Mouse (Mus musculus) left cerebral cortex, postnatal 10 days (tissue): Measurements from ENCODE around the gene Fbxo6. TPM values are rescaled to one million over a fixed set of nuclear protein-coding genes. Genes with fewer than 3 reads are reported as not detected.
A peak's percentile ranks its signal among the peaks of the same experiment; 100 is the strongest.
"Not testable (repeated sequence)": the region's sequence is repeated elsewhere in the genome, so short reads cannot be mapped to it uniquely, and the experiment has no call there.

Experiments used
- DNase-seq, 2 experiments: peaks; one replicate each; pipeline ENCODE4 v3.0.0; 2021 to 2022; ENCODE audit warnings: low spot score in 2 of 2, mixed read lengths in 1 of 2; ENCODE audit errors: extremely low spot score in 1 of 2
- intact Hi-C: fragments of 180-260 bp; cut with DNase I; formaldehyde crosslinking; loops from one replicate; pipeline ENCODE4 v1.15.1; 2025
- total RNA-seq, 2 experiments: library from RNA; stranded (reverse); gene quantifications; 2 replicates each; pipeline ENCODE4 v1.2.3; 2021

The Fbxo6 gene
- 10 to 100 TPM; 23.5 to 28.1 TPM for total RNA-seq

DNA sequence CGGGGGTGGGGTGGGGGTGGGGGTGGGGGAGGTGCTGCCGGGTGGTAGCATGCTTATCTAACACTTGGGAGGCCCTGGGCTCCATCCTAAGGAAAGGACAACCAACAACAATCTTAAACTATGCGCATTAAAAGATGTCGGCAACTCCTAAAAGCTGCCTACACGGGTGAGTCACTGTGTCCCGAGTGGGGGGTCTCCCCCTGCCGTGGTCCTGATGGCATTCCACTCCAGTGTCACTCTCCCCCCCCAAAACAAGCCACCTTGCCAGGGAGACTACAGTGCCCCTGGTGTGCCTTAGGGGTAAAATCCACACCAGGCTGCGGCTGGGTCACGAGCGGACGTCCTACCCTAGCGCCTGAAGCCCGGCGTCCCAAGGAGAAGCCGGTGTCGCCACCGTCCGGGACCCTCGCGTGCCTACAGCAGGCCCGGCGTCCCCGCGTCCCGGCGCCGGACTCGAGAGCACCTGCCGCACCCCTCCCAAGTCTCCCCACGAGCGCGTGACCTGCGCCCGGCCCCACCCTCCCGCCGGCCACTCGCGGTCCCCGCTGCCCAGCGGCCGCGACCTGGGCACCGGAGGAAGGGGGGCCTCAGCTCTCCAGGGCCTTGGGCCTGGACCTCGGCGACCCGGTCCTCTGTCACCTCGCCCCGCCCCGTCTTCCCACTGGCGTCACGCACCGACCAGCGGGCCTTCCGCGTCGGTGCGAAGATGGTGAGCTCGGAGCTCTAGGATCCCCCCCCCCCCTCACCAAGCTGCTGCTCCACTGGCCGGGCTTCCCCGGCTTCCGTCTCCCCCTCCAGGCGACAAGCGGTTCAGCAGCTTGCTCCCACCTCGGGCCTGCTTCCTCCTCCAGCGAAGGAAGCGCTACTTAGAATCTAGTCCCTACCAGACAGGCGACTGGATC, at the start of gene Fbxo6:
Gene Fbxo6 (minus strand): TSS at position 874 of the 902 bp plus-strand sequence.
- intact Hi-C loops, result loop anchor here (5.0 kb wide), 1 partner anchor 34 kb away; no protein-coding TSS in a partner anchor
- peak; percentile 84 to 94 for DNase-seq

DNA sequence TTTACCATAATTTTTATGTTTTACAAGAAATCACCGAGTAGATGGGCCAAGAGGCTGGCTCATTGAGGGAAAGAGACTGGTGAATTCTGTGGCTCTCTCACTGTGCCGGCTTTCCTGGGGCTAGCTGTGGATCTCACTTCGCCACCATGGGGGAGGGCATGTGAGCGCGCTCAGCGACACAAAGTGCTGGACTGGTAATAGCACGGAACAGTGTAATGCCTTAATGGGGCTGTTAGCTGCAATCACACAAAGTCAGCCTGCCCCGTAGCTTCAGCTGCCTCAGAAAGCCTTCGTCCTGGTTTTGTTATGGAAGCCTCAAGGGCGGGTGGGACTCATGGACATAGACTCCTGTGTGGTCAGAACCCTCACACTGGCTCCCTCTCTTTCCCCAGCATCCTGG, 46.8 kb upstream of the Fbxo6 start:
- no peak for DNase-seq
- intact Hi-C loops, result no loop called here

DNA sequence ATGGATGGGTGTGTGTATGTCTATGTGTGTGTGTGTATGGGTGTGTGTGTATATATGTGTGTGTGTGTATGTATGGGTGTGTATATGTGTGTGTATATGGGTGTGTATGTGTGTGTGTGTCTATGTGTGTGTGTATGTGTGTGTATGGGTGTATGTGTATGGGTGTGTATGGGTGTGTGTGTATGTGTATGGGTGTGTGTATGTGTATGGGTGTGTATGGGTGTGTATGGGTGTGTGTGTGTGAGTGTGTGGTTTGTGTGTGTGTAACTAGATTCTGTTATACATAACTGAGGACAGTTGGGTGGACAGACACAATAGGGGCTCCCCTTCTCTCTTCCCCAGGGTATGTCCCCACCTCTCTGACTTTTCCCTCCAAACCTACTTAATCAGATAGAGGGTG, 42.5 kb upstream of the Fbxo6 start:
- DNase-seq, result no peak
- intact Hi-C loops, result no loop called here

DNA sequence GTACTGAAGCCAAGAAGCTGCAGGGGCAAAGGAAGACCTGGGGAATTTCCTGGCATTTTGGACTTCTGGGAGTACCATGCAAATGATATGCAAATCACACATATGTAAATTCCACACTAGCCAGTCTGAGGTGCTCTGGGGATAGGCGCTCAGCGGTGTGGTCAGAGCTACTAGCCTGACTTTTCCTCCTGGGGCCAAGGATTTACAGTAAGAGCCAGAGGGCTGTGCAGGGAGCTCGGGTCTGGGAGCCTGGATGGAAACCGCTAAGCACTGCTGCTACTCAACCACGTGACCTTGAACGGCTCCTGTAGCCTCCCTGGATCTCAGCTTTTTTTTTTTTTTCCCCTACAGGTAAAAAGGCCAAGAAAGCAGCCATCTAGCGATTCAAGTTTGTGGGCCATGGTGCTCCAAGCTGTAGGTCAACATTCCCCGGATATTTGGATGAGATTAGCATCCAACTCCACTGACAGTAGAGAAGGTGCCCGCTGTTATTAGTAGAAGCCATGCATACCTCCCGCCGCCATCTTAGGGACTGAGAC, 40.8 kb upstream of the Fbxo6 start:
- DNase-seq, result no peak
- intact Hi-C loops, result no loop called here

DNA sequence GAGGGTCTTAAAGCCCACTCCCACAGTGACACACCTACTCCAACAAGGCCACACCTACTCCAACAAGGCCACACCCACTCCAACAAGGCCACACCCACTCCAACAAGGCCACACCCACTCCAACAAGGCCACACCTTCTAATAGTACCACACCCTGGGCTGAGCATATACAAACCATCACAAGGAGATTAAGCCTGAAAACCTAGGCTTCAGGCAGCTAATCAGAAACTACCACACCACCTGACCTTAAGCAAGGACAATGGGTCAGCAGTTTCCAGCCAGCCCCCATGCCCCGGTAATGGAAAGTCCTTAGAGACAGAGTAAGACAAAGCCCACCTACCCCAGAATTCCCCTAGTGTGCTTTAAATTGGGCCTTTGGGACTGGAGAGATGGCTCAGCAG, 36.8 kb upstream of the Fbxo6 start:
- DNase-seq, intact Hi-C loops: not testable (repeated sequence)

DNA sequence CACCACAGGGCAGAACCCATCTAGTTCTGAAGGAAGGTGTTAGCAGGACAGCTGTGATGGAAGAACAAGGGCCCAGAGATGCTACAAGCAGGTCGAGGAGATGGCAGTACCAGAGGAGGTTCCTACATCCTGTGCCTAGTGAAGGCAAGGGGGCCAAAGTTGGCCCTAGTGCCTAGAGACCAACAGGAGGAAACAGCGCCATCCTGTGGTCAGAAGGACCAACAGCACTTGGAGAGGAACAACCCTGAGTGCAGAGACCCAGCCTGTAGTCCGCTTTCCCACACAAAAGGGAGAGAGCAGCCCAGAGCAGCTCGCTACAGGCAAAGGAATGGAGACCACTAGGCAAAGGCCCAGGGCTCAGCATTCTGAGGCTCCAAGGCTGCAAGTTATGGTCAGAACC, 33.9 kb upstream of the Fbxo6 start:
- no peak for DNase-seq
- intact Hi-C loops, result no loop called here

DNA sequence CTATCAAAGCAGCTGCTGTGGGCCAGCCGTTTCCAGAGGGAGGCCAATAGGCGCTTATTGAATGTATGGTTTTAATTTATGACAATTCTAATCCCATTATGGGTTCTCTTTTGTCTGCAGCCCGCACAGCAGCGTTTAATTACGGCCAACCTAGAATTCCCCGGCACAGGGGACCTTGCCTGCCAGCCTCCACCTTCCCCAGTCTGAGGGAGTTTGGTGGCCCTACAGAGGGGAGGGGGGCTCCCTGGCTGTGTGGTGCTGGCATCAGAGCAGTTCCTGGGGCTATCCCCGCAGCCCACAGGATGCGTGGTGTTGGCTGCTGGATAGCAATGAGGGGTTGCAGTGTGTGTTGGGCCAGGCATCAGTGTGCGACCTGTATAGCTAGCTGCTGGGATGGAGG, 32.6 kb upstream of the Fbxo6 start:
- intact Hi-C loops, result no loop called here
- DNase-seq, result no peak

DNA sequence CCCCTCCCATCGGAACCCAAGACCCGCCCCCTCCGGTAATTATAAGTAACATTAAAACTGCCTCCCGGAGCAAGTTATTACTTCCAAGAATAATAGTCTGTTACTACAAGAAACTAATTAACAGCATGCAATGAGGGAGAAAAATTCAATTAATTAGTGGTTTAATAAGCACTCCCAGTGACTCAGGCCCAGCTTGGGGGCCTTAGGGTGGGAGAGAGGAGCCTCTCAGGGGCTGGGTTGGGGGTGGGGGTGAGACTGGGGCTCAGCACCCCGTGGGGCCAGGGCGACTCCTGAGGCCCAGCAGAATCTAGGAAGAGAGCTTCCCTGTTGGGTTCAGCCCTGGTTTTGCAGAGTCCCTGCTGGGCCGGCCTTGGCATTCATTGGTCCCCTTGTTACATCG, 30.4 kb upstream of the Fbxo6 start:
- DNase-seq, result no peak
- intact Hi-C loops, result no loop called here

DNA sequence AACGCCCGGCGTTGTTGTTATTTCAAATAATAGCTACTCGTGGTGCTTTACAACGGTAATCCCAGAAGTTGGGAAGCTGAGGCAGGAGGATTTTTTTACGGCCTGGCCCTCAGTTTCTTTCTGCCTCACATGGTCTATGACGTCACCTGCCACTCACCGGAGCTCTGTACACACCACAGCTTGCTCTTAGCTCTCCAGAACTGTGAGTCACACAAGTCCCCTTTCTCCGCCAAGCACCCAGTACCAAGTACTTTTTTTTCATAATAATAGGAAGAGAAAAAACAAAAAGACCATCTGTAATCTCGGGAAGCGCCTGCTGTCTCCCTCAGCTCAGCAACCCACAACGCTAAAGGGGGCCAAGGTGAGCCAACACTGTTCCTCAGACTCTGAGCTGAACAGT, 29.5 kb upstream of the Fbxo6 start:
- no peak for DNase-seq
- intact Hi-C loops, result no loop called here

DNA sequence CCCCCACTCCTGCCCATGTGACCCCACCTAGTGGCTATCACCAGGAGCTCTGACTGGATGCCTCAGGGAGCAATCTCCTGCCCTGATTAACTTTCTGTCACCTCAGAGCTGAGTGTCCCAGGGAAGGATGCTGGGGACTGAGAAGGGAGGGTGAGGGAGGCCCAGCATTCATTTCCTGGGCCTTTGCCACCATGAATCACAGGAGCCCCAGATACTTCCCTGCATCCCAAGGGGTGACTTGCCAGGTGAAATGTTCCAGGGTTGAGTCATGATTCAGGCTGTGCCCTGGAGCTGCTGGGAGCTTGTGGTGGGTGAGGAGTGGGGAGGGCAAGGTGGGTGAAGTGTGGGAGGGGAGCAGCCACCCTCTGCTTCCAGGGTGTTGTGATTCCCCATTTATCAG, 25.8 kb upstream of the Fbxo6 start:
- intact Hi-C loops, result no loop called here
- DNase-seq, result no peak

DNA sequence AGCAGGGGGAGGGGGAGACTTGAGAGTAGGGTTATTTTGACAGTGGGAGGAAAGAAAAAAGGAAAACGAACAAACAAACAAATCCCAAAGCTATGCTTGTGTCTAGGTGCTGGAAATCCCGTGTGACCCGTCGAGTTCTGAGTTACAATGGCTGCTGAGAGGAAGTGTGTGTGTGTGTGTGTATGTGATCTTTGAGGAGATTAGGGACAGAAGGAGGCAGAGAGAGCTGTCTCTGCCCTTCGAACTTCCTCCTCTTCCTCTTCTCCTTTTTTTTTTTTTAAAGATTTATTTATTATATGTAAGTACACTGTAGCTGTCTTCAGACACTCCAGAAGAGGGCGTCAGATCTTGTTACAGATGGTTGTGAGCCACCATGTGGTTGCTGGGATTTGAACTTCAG, 24.7 kb upstream of the Fbxo6 start:
- intact Hi-C loops, DNase-seq: not testable (repeated sequence)

DNA sequence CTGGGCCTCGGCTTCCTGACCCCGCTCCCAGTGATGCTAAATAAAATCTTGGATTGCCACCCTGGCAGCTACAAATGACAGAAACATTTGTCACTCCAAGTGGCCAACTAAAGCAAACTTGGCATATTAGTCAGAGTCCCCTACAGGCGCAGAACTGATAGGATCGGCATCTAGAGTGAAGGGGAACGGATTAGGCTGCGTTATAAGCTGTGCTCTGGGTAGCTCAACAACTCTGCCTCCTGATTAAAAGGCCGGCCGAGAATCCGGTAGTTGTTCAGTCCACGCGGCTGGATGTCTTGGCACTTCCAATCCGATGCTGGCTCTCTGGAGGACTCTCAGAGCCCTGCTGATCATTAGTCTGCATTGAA, 22.5 kb upstream of the Fbxo6 start:
- intact Hi-C loops, result loop anchor here (5.0 kb wide), 1 partner anchor 113 kb away; the partner anchor contains the start of gene Disp3

DNA sequence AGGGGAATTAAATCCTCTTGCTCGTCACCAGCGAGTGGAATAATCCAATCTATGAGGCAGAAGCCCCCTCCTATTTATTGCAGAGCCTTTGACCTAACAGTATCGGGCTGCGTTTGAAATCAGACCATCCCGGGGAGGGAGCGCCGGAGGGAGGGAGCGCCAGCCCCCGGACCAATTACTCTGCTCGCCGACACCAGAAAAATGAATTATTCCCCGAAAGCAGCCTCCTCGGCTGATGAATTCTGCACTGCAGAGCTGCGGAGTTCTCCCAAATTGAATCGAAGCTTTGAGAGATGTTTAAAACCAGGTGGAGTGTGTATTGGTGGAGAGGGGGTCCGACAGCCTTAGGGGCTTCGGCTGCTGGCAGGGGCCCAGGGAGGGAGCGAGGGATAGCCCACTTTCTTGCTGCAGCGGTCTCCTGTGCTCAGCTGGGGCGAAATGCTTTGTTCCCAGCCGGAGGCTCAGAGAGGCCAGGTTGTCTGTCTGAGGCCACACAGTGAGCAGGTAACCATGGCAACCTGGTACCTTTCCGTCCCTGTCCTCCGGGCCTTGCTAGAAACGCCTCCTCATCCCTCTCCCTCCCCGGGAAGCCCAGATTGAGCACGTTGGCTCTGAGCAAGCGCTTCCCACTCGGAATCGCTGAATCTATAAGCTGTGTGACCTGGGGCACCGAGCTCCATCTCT, 22.0 kb upstream of the Fbxo6 start:
- intact Hi-C loops, result loop anchor here (5.0 kb wide), 1 partner anchor 113 kb away; the partner anchor contains the start of gene Disp3
- DNase-seq, result peak in 1 of 2 experiments; percentile 49

More for the DNA sequence above, 22.5 kb upstream of the Fbxo6 start:
- no peak for DNase-seq

DNA sequence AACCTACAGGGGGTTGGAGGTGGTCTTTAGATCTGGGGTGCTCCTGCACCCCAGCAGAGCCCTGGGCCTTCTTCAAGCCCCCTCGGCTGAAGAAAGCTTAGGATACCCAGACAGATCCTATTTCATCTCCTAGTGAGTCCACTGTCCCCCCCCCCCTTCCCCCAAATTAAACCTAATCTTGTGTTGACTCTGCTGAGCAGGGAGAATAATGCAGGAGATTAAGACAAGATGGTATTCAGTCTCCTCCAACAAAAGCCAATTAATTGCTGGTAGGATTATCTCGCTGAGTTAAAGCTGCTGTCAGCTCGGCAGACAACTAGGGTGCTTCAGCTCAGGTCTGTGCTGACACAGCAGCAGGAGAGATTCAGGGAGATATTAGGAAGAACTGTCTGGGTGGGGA, 19.3 kb upstream of the Fbxo6 start:
- DNase-seq, result no peak
- intact Hi-C loops, result loop anchor here (2.0 to 5.0 kb wide), 2 partner anchors 116 to 264 kb away; partner anchors contain the start of gene Disp3

DNA sequence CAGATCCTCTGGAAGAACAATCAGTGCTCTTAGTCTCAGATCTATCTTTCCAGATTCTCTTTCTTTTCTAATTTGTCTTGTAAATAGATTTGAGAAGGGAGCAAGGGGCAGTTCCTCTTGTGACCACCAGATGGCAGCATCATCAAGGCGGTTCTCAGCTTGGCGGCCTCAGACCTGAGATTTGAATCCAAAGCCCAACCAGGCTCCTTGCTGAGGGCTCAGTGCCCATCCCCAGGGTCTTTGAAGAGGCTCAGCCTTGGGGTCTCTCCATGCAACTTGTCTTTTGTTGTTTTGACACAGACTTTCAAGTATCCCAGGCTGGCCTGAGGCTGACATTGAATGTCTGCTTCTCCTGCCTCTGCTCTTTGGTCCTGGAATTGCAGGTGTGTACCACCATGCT, 18.9 kb upstream of the Fbxo6 start:
- intact Hi-C loops, result loop anchor here (2.0 to 5.0 kb wide), 2 partner anchors 116 to 264 kb away; partner anchors contain the start of gene Disp3
- DNase-seq, result peak; percentile 46 to 65

DNA sequence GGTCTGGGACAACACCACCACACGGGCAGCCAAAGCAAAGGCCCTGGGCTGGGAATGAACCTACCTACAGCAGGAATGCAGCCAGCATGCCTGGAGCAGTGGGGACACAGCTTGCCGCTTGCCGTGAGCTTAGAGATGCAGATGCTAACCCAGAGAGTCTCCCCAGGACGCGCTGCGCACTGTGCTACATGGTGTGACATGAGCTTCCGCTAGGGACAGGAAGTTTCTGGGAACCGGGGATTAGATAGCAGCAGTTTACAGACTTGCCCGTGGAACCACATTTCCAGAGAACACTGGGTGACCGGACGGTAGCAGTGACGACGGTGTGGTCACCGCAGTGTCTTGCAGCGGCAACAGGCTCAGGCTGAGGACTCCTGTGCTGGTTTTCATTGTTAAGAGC, 17.6 kb upstream of the Fbxo6 start:
- intact Hi-C loops, result no loop called here
- DNase-seq, result no peak

DNA sequence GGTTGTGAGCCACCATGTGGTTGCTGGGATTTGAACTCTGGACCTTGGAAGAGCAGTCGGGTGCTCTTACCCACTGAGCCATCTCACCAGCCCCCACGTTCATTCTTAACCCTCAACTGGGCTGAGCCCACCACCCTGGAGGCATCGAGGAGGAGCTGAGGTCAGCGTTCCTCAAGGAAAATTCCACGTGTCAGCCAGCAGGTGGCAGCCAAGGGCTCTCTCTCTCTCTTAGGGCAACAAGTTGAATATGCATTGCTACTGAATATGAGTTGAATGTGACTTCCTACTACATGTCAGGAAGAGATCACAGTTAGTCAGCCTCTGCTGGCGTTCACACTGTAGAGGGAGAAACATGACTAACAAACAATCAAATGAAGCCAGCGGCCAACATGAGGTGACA, 16.3 kb upstream of the Fbxo6 start:
- intact Hi-C loops, result no loop called here
- peak in 1 of 2 experiments; percentile 71 for DNase-seq

DNA sequence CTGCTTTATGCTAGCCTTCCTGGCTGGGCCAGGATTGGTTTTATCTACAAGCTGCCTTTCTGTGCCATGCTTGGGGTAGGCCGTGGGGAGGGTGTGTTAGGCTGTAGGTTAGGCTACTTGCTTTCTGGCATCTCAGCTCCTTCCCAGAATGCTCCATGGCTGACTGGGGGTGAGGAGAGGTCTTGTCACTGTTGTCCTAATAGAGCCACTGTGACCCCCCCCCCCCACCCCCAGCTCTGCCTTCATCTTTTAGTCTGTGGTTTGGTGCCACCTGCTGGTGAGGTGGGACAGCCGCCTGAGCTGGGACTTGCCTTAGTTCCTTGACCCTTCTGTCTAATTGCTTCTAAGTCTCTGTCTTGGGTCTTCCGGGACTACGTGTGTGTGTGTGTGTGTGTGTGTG, 15.0 kb upstream of the Fbxo6 start:
- peak in 1 of 2 experiments; percentile 84 for DNase-seq
- intact Hi-C loops, result loop anchor here (2.0 kb wide), 1 partner anchor 52 kb away; no protein-coding TSS in a partner anchor

DNA sequence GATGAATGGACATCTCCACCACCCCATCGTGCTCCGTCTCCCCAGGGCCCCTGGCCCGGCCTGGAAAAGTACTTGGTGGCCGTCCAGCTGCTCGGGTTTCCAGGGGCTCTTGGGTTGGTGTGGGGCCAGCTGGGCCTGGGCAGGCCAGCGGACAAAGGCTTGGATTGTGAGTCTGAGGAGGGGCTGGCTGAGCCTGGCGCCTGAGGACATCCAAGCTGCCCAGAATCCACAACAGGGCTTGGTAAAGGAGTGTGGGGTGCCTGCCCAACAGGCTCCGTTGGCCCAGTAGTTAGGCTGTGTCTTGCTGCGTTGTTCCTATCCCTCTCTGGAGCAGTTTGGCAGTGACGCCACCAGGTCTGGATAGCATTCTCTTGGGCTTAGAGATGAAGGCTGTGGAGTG, 14.5 kb upstream of the Fbxo6 start:
- intact Hi-C loops, result loop anchor here (2.0 kb wide), 1 partner anchor 52 kb away; no protein-coding TSS in a partner anchor
- DNase-seq, result peak; percentile 77 to 83
